Mouse (Mus musculus) E14TG2a.4 (cell line): ENCODE measurements at regions not wholly inside any gene's neighbourhood (a gene's known extent, or its start where the extent isn't known, plus 50 kb on each side); places are given as distances from the start of the nearest gene placed in this dataset.

Experiments
- CTCF ChIP-seq: conservative IDR thresholded peaks from 2 replicates; pipeline ENCODE4 v1.5.1; 2014; ENCODE audit warnings: low read length
- POU5F1 ChIP-seq: IDR thresholded peaks from 2 replicates; pipeline ENCODE4 v1.6.1; 2014; ENCODE audit warnings: low read length, borderline replicate concordance

DNA sequence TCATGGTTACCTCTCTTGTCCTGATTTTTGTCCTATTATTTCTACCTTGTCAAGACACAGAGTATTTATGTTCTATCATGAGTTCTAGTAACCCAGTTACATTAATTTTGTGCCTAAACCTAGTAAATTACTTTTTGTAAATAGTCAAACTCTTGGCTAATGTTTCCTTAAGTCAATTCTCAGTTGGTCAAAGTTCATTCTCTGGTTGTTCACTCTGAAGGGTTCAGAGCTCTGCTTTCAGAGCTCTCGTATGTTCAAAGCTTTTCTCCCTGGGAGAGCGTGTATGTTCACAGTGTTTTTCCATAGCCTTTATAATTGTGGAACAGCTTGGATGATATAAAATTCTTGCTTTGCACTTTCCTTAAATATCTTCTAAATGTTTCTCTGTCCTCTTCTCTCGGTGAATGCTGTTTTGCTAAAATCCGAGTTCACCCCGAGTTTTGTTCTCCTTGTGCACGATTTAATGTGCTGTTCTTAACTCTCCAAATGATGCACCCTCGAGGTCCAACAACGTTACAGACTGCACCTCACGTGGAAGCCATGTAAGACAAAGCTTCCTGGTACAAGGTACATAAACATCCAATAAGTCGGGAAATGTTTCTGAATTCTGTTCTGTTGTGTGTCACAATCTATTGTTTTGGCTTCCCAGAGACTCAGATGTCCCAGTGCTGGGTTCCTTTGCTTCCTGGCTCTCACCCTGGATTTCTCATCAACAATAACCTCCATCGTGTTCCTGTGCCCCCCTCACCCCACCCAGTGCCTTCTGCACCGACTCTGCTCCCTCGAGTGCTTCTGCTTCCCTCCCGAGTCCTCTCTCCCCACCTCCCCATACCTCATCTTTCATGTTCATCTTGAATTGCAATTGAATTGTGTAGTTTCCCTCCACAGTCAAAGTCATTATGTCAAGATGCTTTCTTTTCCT, 90.3 kb upstream of the Npas2 start:
- TF ChIP-seq CTCF (no peak), POU5F1 (no peak)
